10 mouse cellular contexts compared by ENCODE assay signal in the genomic region with DNA sequence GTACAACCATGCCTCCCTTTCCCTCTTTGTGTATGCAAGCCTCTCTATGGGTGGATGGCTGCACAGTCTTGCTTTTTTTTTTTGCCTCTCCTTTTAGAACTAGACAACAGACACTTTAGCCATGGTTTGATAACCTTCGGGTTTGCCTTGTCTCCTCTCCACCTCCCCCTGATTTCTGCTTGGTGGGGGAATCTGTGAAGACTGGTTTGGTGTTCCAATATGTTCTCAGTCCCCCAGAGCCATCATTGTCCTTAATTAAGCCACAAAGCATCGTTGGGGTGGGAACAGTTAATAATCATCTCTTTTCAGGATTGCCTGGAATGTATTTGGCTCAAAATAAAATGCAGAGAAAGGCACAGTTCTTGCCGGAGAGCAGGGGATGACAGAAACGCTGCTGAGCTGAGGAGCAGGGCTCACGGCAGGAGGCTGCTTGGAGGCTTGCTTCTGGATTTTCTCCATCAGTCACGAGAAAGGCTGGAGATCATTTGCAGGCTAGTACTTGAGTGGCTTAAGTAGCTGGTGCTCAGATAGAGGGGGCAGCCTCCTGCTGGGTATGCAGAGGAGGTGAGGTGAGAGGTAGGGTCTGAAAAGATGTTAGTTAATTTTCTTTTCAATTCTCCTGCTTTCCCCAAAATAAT.
DNase-seq lines count a peak whose midpoint lies in the region; ATAC-seq and TF ChIP-seq lines count a peak whose summit lies in the region.
"Had no signal": no experiment of that assay in that cellular context is flagged by ENCODE, and none has a peak within 500 bp of the region (broad histone marks: within the 10 kb centered on the region; RNA-seq: fewer than 3 reads in every experiment).

No protein-coding gene starts in this region.

- H3K27ac ChIP-seq in heart, embryonic 10.5 days, result peak overlapping the region; percentile 70
- H3K27ac ChIP-seq in heart, adult 2 months, result no peak overlapping the region
- H3K27ac ChIP-seq in hindbrain, embryonic 15.5 days (replicated peaks), result peak overlapping the region; percentile 59

- no peak for ATAC-seq in hindbrain, embryonic 15.5 days (ENCODE audit: low FRiP score, low read depth)

- no peaks in the 10 kb centered on the region for H3K36me3 ChIP-seq in heart, embryonic 10.5 days
- no peaks in the 10 kb centered on the region for H3K36me3 ChIP-seq in heart, adult 2 months (ENCODE audit: control insufficient read depth, insufficient read depth, low read length)
- H3K36me3 ChIP-seq in hindbrain, embryonic 15.5 days, result no peaks in the 10 kb centered on the region

- H3K4me1 ChIP-seq in heart, embryonic 10.5 days, result peaks cover 25% of the 10 kb centered on the region
- H3K4me1 ChIP-seq in heart, adult 2 months (ENCODE audit: control insufficient read depth, insufficient read depth, low read length), result peaks cover 4% of the 10 kb centered on the region
- H3K4me1 ChIP-seq in hindbrain, embryonic 15.5 days (replicated peaks), result peaks cover 36% of the 10 kb centered on the region

- intact Hi-C loops in heart, adult 2 months (cut with DNase I), result no loop called here

- peak overlapping the region; percentile 31 for H3K4me3 ChIP-seq in heart, embryonic 10.5 days
- H3K4me3 ChIP-seq in heart, adult 2 months, result no peak overlapping the region
- no peak overlapping the region for H3K4me3 ChIP-seq in hindbrain, embryonic 15.5 days

- no peak overlapping the region for H3K9ac ChIP-seq in heart, adult 2 months (ENCODE audit: low read depth, low read length)
- no peak overlapping the region for H3K9ac ChIP-seq in hindbrain, embryonic 15.5 days

- H3K4me2 ChIP-seq in hindbrain, embryonic 15.5 days, result peak overlapping the region; percentile 28

- TF ChIP-seq POLR2A in heart, adult 2 months (IDR thresholded peaks at IDR 0.05; ENCODE audit: insufficient read depth, low read depth, low read length), result no peak

- DNase-seq in heart, embryonic 10.5 days (ENCODE audit: low spot score), result no peak
- no peak for DNase-seq in heart, adult 2 months
- DNase-seq in right cerebral cortex, adult 18-20 months, result peak; percentile 24
- no peak for DNase-seq in right cerebral cortex, postnatal 25 days
- peak; percentile 25 for DNase-seq in retina, embryonic 14.5 days (ENCODE audit: low spot score)
- DNase-seq in frontal cortex, adult 2 months (ENCODE audit: extremely low spot score in 1 of 2, low spot score in 1 of 2), result no peak
- no peak for DNase-seq in kidney, postnatal 36 days
- DNase-seq: spleen, adult 18-20 months; thymus, postnatal 36 days had no signal

- no peaks in the 10 kb centered on the region for H3K9me3 ChIP-seq in heart, embryonic 10.5 days
- H3K9me3 ChIP-seq in hindbrain, embryonic 15.5 days, result no peaks in the 10 kb centered on the region

- no peak for TF ChIP-seq CTCF in heart, adult 2 months (IDR thresholded peaks at IDR 0.05)

- H3K27me3 ChIP-seq in heart, embryonic 10.5 days (ENCODE audit: insufficient read depth, poor library complexity, severe bottlenecking), result no peaks in the 10 kb centered on the region; the same call in 1 of the 2 replicates
- no peaks in the 10 kb centered on the region for H3K27me3 ChIP-seq in heart, adult 2 months (ENCODE audit: control insufficient read depth, insufficient read depth, low read length)
- H3K27me3 ChIP-seq in hindbrain, embryonic 15.5 days, result no peaks in the 10 kb centered on the region

- WGBS in heart, embryonic 10.5 days, result 4% methylated on average over 6 of the region's 6 CpGs
- WGBS in heart, adult 2 months, result 10% methylated on average over 6 of the region's 6 CpGs
- 3% methylated on average over 6 of the region's 6 CpGs for WGBS in hindbrain, embryonic 15.5 days

- TF ChIP-seq EP300 in heart, adult 2 months (IDR thresholded peaks at IDR 0.05; ENCODE audit: insufficient read depth, low read depth, low read length), result no peak

- H3K79me2 ChIP-seq in heart, adult 2 months (replicated peaks; ENCODE audit: control insufficient read depth, insufficient read depth, low read length), result no peaks in the 10 kb centered on the region

Comparison
In these comparisons a context has a peak if more than half of its experiments do, and no peak if none do; other contexts are left out.
1. DNase-seq: peak in right cerebral cortex, adult 18-20 months (single experiment) and retina, embryonic 14.5 days (single experiment); none in heart, embryonic 10.5 days (single experiment), heart, adult 2 months (0 of 2), right cerebral cortex, postnatal 25 days (single experiment), frontal cortex, adult 2 months (0 of 2) and kidney, postnatal 36 days (0 of 2).